Mouse (Mus musculus): ENCODE data around the gene Znrf4. TPM values are rescaled to one million over a fixed set of nuclear protein-coding genes. Genes with fewer than 3 reads are reported as not detected.

Gene Znrf4
- polyA plus RNA-seq, 1 experiment from 2014 or later = not detected

DNA sequence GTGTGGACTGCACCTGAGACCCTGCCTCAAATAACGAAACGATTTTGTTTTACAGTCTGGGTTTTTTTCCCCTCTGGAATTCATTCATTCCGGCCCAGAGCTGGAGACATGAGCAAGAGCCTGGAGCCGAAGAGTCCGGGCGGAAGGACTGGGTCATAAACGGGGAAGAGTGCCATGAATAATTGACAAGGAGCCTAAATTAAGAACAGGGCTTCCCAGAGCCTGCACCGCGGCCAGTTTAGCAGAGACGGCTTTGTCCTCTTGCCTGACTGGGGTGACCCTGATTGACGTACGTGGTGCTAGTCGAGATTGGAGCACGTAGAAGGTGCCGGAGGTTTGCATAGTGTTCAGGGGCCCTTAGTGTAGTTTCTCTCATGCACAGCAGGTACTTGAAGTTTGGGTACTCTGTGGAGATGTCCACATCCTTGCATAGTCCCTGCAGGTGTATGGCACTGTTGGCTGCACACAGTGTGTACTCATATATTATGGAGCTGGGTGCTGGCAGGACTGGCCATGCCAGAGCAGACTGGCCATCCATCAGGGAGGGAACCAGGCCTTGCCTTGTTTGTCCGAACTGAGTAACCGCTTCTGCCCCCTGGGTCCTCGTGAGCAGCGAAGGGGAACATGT lies 34.9 kb downstream of the Znrf4 start:
- Histone ChIP-seq H3K27ac (ENCODE audit: low read depth) (no peak overlapping the region), H3K27me3 (ENCODE audit: insufficient read depth, low read length) (peaks cover 31% of the 10 kb centered on the region), H3K9ac (no peak overlapping the region), H3K4me1 (ENCODE audit: insufficient read depth) (peaks cover 24% of the 10 kb centered on the region), H3K4me3 (ENCODE audit: low read depth, low read length) (no peak overlapping the region), H3K9me3 (ENCODE audit: low read depth, low read length) (0 out of 2 replicates have a peak, but pooled peaks cover 4% of the 10 kb centered on the region), H3K4me2 (no peak overlapping the region), H3K36me3 (ENCODE audit: insufficient read depth) (no peaks in the 10 kb centered on the region)
- WGBS = 86% methylated on average over 19 of the region's 19 CpGs
- DNase-seq = no peak
- no peak for ATAC-seq (ENCODE audit: insufficient read depth)
- no peak for TF ChIP-seq CTCF (IDR thresholded peaks at IDR 0.05; ENCODE audit: low read depth)

DNA sequence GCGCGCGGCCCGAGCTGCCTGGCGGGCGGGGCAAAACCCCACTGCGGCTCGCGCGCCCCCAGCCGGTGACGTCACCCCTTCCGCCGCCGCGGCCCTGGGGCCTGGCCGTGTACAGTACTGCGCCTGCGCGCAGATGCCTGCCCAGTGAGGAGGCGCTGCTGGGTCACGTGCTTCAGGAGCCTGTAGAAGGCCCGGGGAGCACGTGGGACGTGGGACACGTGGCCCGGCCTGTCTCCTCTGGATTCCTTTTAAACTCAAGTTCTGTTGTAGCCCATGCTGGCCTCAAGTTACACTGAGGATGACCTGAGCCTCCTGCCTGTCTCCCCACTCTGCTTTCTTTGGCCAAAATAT lies 35.9 kb downstream of the Znrf4 start, which contains the start of gene Ptprs:
TSS of gene Ptprs (minus strand) at position 82 of the 351 bp plus-strand sequence.
- peaks cover 24% of the 10 kb centered on the region for H3K4me1 ChIP-seq (ENCODE audit: insufficient read depth)

DNA sequence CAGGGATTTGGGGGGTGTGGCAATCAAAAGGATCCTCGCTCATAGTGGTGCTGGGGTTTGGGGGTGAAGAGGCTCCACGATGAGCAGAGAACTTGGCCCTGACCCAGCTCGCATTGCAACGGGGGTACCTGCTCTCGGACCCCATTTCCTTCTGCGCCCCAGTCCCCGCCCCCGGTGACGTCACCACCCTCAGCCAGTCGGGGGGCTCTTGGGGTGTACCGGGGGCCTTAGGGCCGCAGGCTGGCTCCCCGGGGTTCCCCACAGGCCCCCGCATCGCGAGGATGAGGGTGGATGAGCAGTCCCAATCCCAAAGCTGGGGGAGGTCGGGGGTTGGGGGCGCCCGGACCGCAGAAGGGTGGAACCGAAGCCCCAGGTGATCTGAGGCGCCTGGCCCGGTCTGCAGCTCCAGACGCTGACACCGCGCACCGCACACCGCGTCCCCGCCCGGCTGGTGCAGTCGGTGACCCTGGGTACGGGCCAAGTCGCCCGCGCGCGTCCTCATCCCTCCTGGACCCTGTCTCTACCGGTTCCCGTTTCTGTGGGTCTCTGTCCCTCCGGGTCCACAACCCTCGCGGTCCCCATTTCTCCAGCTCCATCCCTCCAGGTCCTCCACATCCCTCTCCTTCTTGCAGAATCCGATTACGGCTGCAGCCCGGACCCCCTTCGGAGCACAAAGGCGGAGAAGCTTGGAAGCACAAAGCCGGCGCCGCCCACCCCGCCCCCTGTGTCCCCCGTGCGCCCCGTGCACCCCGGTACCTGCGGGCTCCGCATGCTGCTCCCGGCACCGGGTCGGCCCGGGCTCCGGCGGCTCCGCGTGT lies 36.4 kb downstream of the Znrf4 start:
- Histone ChIP-seq H3K4me2 (peak overlapping the region; percentile 99), H3K4me1 (ENCODE audit: insufficient read depth) (peaks cover 24% of the 10 kb centered on the region), H3K27me3 (ENCODE audit: insufficient read depth, low read length) (peaks cover 31% of the 10 kb centered on the region), H3K27ac (ENCODE audit: low read depth) (peak overlapping the region; percentile 86), H3K9ac (peak overlapping the region; percentile 74), H3K36me3 (ENCODE audit: insufficient read depth) (no peaks in the 10 kb centered on the region), H3K4me3 (ENCODE audit: low read depth, low read length) (peak overlapping the region; percentile 80), H3K9me3 (ENCODE audit: low read depth, low read length) (0 out of 2 replicates have a peak, but pooled peaks cover 4% of the 10 kb centered on the region)
- DNase-seq (no peak), ATAC-seq (ENCODE audit: insufficient read depth) (peak; percentile 35)
- 1% methylated on average over 66 of the region's 66 CpGs for WGBS
- no peak for TF ChIP-seq CTCF (IDR thresholded peaks at IDR 0.05; ENCODE audit: low read depth)

More for the DNA sequence above, 35.9 kb downstream of the Znrf4 start, which contains the start of gene Ptprs:
- peak; percentile 78 for ATAC-seq (ENCODE audit: insufficient read depth)
- under 1% methylated on average over 27 of the region's 27 CpGs for WGBS
- Histone ChIP-seq H3K9me3 (ENCODE audit: low read depth, low read length) (0 out of 2 replicates have a peak, but pooled peaks cover 4% of the 10 kb centered on the region), H3K27ac (ENCODE audit: low read depth) (peak within 1 kb of the TSS; percentile 86), H3K4me2 (peak within 1 kb of the TSS; percentile 99), H3K4me3 (ENCODE audit: low read depth, low read length) (peak within 1 kb of the TSS; percentile 80), H3K9ac (peak within 1 kb of the TSS; percentile 74), H3K36me3 (ENCODE audit: insufficient read depth) (no peaks in the 10 kb centered on the region), H3K27me3 (ENCODE audit: insufficient read depth, low read length) (peaks cover 31% of the 10 kb centered on the region)
- no peak for TF ChIP-seq CTCF (IDR thresholded peaks at IDR 0.05; ENCODE audit: low read depth)
- DNase-seq = peak; percentile 97

DNA sequence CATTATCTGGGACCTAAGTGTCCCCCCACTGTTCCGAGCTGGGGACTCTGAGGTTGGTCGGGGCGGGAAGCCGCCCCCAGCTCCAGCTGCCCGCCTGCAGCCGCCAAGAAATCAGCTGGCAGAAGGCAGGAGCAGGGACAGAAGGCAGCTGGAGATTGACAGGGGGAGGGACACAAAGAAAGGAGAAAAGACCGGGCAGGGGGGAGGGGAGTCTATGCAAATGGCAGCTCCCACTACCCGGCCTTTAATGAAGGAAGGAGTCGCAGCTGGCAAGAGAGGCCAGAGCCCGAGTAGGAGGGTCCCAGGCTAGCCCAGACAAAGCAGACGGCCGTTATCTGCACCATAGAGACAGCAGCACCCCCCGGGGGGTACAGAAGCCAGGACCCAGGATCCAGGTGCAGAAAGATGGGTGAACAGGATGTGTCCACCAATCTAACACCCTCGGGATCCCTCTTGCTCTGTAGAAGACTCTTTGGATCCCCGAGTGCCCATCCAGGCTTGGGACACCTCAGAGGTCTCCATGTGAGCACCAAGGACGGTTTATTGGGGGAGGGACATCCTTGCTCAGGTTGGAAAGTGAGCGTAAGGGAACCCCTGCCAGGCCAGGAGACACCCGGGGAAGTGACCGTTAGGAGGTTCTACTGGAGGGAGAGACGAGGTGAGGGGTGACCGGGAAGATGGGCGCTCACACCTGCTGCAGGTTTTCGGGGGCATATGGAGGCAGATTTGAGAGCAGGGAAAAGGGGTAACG lies 37.2 kb downstream of the Znrf4 start:
- TF ChIP-seq CTCF (IDR thresholded peaks at IDR 0.05; ENCODE audit: low read depth) = no peak
- Histone ChIP-seq H3K9ac (peak overlapping the region; percentile 74), H3K27me3 (ENCODE audit: insufficient read depth, low read length) (peaks cover 31% of the 10 kb centered on the region), H3K36me3 (ENCODE audit: insufficient read depth) (no peaks in the 10 kb centered on the region), H3K27ac (ENCODE audit: low read depth) (no peak overlapping the region), H3K4me1 (ENCODE audit: insufficient read depth) (peaks cover 25% of the 10 kb centered on the region), H3K4me2 (peak overlapping the region; percentile 99), H3K4me3 (ENCODE audit: low read depth, low read length) (peak overlapping the region; percentile 80), H3K9me3 (ENCODE audit: low read depth, low read length) (0 out of 2 replicates have a peak, but pooled peaks cover 4% of the 10 kb centered on the region)
- ATAC-seq (ENCODE audit: insufficient read depth) = peak; percentile 25
- DNase-seq = peak; percentile 83
- under 1% methylated on average over 24 of the region's 24 CpGs for WGBS

DNA sequence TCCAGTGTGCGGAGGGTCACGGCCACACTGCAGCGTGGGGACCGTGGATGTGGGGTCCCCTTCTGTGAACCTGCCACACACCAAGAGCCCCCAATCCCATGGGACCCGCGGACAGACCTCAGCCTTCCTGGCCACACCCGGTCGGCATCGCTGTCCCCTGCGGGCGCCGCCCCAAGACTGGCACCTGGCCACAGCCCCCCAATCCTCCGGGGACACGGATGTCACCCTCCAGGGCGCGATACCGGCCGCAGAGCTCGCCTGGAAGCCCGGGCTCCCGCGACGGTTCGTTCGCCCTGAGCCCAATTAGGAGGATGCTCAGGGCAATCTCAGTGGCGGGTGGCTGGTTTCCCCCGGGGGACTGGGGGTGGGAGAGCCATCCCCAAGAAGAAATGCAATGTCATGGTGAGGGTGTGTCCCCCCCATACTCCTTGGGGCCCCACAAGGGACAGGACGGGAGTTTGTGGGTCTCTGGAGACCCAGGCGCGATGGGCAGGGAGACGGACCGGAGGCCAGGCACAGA lies 37.9 kb downstream of the Znrf4 start:
- no peak for DNase-seq
- no peaks in the 10 kb centered on the region for H3K36me3 ChIP-seq (ENCODE audit: insufficient read depth)
- ATAC-seq (ENCODE audit: insufficient read depth) = no peak
- peak overlapping the region; percentile 74 for H3K9ac ChIP-seq
- H3K4me1 ChIP-seq (ENCODE audit: insufficient read depth) = peaks cover 31% of the 10 kb centered on the region
- H3K27ac ChIP-seq (ENCODE audit: low read depth) = no peak overlapping the region
- 3% methylated on average over 32 of the region's 32 CpGs for WGBS
- H3K9me3 ChIP-seq (ENCODE audit: low read depth, low read length) = 0 out of 2 replicates have a peak, but pooled peaks cover 4% of the 10 kb centered on the region
- peaks cover 31% of the 10 kb centered on the region for H3K27me3 ChIP-seq (ENCODE audit: insufficient read depth, low read length)
- H3K4me3 ChIP-seq (ENCODE audit: low read depth, low read length) = peak overlapping the region; percentile 80
- H3K4me2 ChIP-seq = peak overlapping the region; percentile 99
- TF ChIP-seq CTCF (IDR thresholded peaks at IDR 0.05; ENCODE audit: low read depth) = no peak

DNA sequence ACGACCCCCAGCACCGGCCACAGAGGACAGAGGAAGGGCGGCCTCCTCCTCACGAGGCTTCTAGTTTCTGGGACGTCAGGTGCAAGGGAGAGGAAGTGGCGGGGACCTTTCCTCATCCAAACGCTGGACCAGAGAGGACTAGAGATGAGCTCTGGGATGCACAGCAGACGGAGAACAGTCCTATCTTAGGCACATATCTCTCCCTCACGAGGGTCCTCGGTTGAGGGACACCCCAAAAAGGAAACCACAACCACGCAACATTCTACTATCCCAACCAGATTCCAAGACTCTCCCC lies 38.7 kb downstream of the Znrf4 start:
- 0 out of 2 replicates have a peak, but pooled peaks cover 4% of the 10 kb centered on the region for H3K9me3 ChIP-seq (ENCODE audit: low read depth, low read length)
- TF ChIP-seq CTCF (IDR thresholded peaks at IDR 0.05; ENCODE audit: low read depth) = no peak
- H3K4me2 ChIP-seq = peak overlapping the region; percentile 99
- peak overlapping the region; percentile 80 for H3K4me3 ChIP-seq (ENCODE audit: low read depth, low read length)
- H3K27me3 ChIP-seq (ENCODE audit: insufficient read depth, low read length) = peaks cover 31% of the 10 kb centered on the region
- DNase-seq (no peak), ATAC-seq (ENCODE audit: insufficient read depth) (no peak)
- WGBS = 3% methylated on average over 11 of the region's 11 CpGs
- H3K27ac ChIP-seq (ENCODE audit: low read depth) = no peak overlapping the region
- H3K4me1 ChIP-seq (ENCODE audit: insufficient read depth) = peaks cover 27% of the 10 kb centered on the region
- H3K9ac ChIP-seq = no peak overlapping the region; the same call in 1 of the 2 replicates
- no peaks in the 10 kb centered on the region for H3K36me3 ChIP-seq (ENCODE audit: insufficient read depth)
